Mouse (Mus musculus) midbrain, embryonic 10.5 days (tissue): ENCODE data around the gene Cd200r2. TPM values are rescaled to one million over a fixed set of nuclear protein-coding genes. Genes with fewer than 3 reads are reported as not detected.
"Not testable (repeated sequence)": the region's sequence is repeated elsewhere in the genome, so short reads cannot be mapped to it uniquely, and the experiment has no call there.

Experiments
- DNase-seq: peaks from one replicate; pipeline ENCODE4 v3.0.0-alpha.2; 2017; ENCODE audit warnings: low spot score
- H3K27ac ChIP-seq: fragments of 300-500 bp; sonication (generic); replicated peaks from 2 replicates; pipeline ENCODE4 v1.5.1; 2016; ENCODE audit warnings: mild to moderate bottlenecking
- H3K27me3 ChIP-seq: fragments of 300-500 bp; sonication (generic); 2 replicates; pipeline ENCODE4 v1.6.1; 2016; ENCODE audit warnings: low read depth, mild to moderate bottlenecking; ENCODE audit not compliant: poor library complexity, severe bottlenecking
- H3K36me3 ChIP-seq: fragments of 300-500 bp; sonication (generic); 2 replicates; pipeline ENCODE4 v1.6.1; 2016; ENCODE audit warnings: mild to moderate bottlenecking, moderate library complexity
- H3K4me1 ChIP-seq: fragments of 300-500 bp; sonication (generic); 2 replicates; pipeline ENCODE4 v1.6.1; 2016
- H3K4me3 ChIP-seq: fragments of 300-500 bp; sonication (generic); 2 replicates; pipeline ENCODE4 v1.5.1; 2016; ENCODE audit warnings: mild to moderate bottlenecking, moderate library complexity
- H3K9me3 ChIP-seq: fragments of 300-500 bp; sonication (generic); replicated peaks from 2 replicates; pipeline ENCODE4 v1.6.1; 2016; ENCODE audit warnings: mild to moderate bottlenecking
- WGBS: fragments of 180-500 bp; shearing (Covaris S2); methylation state at CpG from one replicate; pipeline ENCODE4 v1.1.7; 2016; 5-methylcytosine and 5-hydroxymethylcytosine counted together
- polyA plus RNA-seq: library from polyadenylated mRNA; unstranded; fragments of >200 nt; fragmentation: Nextera tagmentation; extraction: Ambion mirVana; gene quantifications from 2 replicates; pipeline ENCODE4 v1.2.1, GENCODE M21; 2016

The Cd200r2 gene
- polyA plus RNA-seq, result not detected in 2 replicates

DNA sequence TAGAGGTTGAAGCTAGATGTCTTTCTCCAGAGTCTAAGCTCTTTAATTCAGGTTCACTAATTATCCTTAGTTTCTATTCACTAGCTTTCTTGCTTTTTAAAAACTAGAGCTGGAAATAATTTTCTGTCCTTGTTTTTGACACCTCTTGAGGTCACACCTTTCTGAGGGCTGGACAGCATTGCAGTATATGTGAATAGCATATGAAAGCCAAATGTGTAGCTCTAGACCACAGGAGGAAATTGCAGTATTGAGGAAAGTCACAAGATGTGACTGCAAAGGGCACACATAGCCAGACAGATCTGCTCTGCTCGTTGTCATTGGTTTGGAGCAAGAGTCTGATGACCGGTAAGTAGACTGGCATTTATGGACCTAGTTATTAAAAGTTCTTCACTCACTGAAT, at the start of gene Cd200r2:
Gene Cd200r2, plus strand, starts transcription at position 301 of the 400 bp plus-strand sequence.
- H3K4me3 ChIP-seq, result no peak within 1 kb of the TSS
- WGBS, result 90% methylated on average over 2 of the region's 2 CpGs
- H3K4me1 ChIP-seq, result no peaks in the 10 kb centered on the region
- no peaks in the 10 kb centered on the region for H3K9me3 ChIP-seq
- no peak for DNase-seq
- H3K27ac ChIP-seq, result no peak within 1 kb of the TSS
- no peaks in the 10 kb centered on the region for H3K27me3 ChIP-seq
- H3K36me3 ChIP-seq, result no peaks in the 10 kb centered on the region

DNA sequence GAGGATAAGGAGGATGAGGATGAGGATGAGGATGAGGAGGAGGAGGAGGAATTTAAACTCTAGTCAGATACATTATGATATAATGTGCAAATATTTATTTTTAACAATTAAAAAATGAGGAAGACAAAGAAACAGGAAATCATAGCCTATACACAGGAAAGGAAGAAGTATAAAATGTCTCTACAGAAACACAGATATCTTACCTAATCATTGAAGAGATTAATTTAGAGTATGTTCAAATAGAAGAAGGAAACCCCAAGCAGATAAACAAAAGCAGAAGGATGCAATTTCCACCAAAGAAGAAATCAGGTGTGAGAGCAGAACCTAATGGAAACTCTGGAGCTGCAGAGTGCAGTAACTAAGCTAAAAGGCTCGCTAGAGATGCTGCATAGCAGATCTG, 48.9 kb upstream of the Cd200r2 start:
- H3K36me3 ChIP-seq, result no peaks in the 10 kb centered on the region
- no peaks in the 10 kb centered on the region for H3K9me3 ChIP-seq
- H3K27ac ChIP-seq, result no peak overlapping the region
- WGBS, result 53% methylated on average over 1 of the region's 1 CpGs
- no peak overlapping the region for H3K4me3 ChIP-seq
- no peak for DNase-seq
- H3K27me3 ChIP-seq, result no peaks in the 10 kb centered on the region
- no peaks in the 10 kb centered on the region for H3K4me1 ChIP-seq

GRCm38 (mm10) chr16:44820545-44820944, 46.4 kb upstream of the Cd200r2 start:
- no peaks in the 10 kb centered on the region for H3K27me3 ChIP-seq
- no peaks in the 10 kb centered on the region for H3K4me1 ChIP-seq
- H3K4me3 ChIP-seq, result no peak overlapping the region
- WGBS, result 84% methylated on average over 4 of the region's 4 CpGs
- H3K27ac ChIP-seq, result no peak overlapping the region
- DNase-seq, result no peak
- no peaks in the 10 kb centered on the region for H3K36me3 ChIP-seq
- no peaks in the 10 kb centered on the region for H3K9me3 ChIP-seq

DNA sequence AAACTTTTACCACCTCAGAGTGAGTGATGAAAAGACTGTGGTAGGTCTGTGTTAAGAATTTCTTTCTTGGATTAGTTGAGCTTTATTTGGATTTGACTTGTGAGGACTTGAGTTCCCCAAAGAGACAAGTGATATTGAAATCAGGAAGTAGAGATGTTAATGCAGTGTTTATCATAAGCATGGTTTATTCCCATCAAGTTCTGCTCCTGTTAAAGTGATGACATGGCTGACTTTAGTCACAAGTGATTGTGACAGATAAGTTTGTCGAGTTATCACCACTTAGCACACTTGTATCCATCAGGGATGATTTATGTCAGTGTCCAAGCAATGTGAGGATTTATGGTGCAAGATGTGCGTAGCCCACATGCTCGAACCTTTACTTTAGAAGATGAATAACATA, 34.6 kb upstream of the Cd200r2 start:
- H3K36me3 ChIP-seq, result no peaks in the 10 kb centered on the region
- H3K4me1 ChIP-seq, result no peaks in the 10 kb centered on the region
- H3K4me3 ChIP-seq, result no peak overlapping the region
- 82% methylated on average over 3 of the region's 3 CpGs for WGBS
- H3K9me3 ChIP-seq, result no peaks in the 10 kb centered on the region
- DNase-seq, result no peak
- no peak overlapping the region for H3K27ac ChIP-seq
- no peaks in the 10 kb centered on the region for H3K27me3 ChIP-seq

- 56% methylated on average over 2 of the region's 2 CpGs for WGBS
- H3K27me3 ChIP-seq, H3K27ac ChIP-seq, H3K4me1 ChIP-seq, H3K9me3 ChIP-seq, H3K4me3 ChIP-seq, DNase-seq, H3K36me3 ChIP-seq: not testable (repeated sequence)
Observed at GRCm38 (mm10) chr16:44833189-44833588, 33.7 kb upstream of the Cd200r2 start.

GRCm38 (mm10) chr16:44875178-44875577, 8.3 kb downstream of the Cd200r2 start:
- H3K27ac ChIP-seq, result no peak overlapping the region
- H3K4me3 ChIP-seq, result no peak overlapping the region
- H3K4me1 ChIP-seq, result no peaks in the 10 kb centered on the region
- no peaks in the 10 kb centered on the region for H3K9me3 ChIP-seq
- 84% methylated on average over 1 of the region's 1 CpGs for WGBS
- H3K27me3 ChIP-seq, result no peaks in the 10 kb centered on the region
- H3K36me3 ChIP-seq, result no peaks in the 10 kb centered on the region
- DNase-seq, result no peak

GRCm38 (mm10) chr16:44876625-44877024, 9.7 kb downstream of the Cd200r2 start:
- no peaks in the 10 kb centered on the region for H3K4me1 ChIP-seq
- H3K4me3 ChIP-seq, result no peak overlapping the region
- DNase-seq, result no peak
- no peaks in the 10 kb centered on the region for H3K36me3 ChIP-seq
- no peak overlapping the region for H3K27ac ChIP-seq
- 75% methylated on average over 5 of the region's 5 CpGs for WGBS
- no peaks in the 10 kb centered on the region for H3K27me3 ChIP-seq
- no peaks in the 10 kb centered on the region for H3K9me3 ChIP-seq

GRCm38 (mm10) chr16:44877595-44877994, 10.7 kb downstream of the Cd200r2 start:
- WGBS, result 83% methylated on average over 6 of the region's 6 CpGs

GRCm38 (mm10) chr16:44890814-44891213, 23.9 kb downstream of the Cd200r2 start:
- H3K36me3 ChIP-seq, result no peaks in the 10 kb centered on the region
- H3K27ac ChIP-seq, result no peak overlapping the region
- no peak overlapping the region for H3K4me3 ChIP-seq
- no peaks in the 10 kb centered on the region for H3K9me3 ChIP-seq
- no peaks in the 10 kb centered on the region for H3K27me3 ChIP-seq
- no peak for DNase-seq
- 81% methylated on average over 1 of the region's 1 CpGs for WGBS
- no peaks in the 10 kb centered on the region for H3K4me1 ChIP-seq

More at GRCm38 (mm10) chr16:44877595-44877994, 10.7 kb downstream of the Cd200r2 start:
- no peak for DNase-seq
- H3K4me3 ChIP-seq, result no peak overlapping the region
- no peaks in the 10 kb centered on the region for H3K9me3 ChIP-seq
- H3K27ac ChIP-seq, result no peak overlapping the region
- H3K36me3 ChIP-seq, result no peaks in the 10 kb centered on the region
- H3K4me1 ChIP-seq, result no peaks in the 10 kb centered on the region
- H3K27me3 ChIP-seq, result no peaks in the 10 kb centered on the region

DNA sequence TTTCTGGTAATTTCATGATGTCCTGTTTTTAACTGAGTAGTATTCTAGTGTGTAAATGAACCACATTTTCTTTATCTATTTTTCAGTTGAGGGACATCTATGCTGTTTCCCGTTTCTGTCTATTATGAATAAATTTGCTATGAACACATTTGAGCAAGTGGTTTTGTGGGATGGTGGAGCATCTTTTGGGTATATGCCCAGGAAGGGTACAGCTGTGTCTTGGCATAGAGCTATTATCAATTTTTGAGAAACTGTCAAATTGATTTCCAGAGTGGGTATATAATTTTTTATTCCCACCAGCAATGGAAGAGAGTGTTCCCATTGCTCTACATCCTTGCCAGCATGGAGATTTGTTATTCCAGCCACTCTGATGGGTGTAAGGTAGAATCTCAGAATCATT, 65.1 kb downstream of the Cd200r2 start:
- WGBS, result 93% methylated on average over 1 of the region's 1 CpGs
- Histone ChIP-seq H3K36me3 (no peaks in the 10 kb centered on the region), H3K9me3 (no peaks in the 10 kb centered on the region), H3K4me3 (no peak overlapping the region), H3K27ac (no peak overlapping the region), H3K4me1 (no peaks in the 10 kb centered on the region), H3K27me3 (no peaks in the 10 kb centered on the region)
- DNase-seq, result no peak

- 83% methylated on average over 3 of the region's 3 CpGs for WGBS
- H3K4me3 ChIP-seq, result no peak within 1 kb of the TSS
- H3K9me3 ChIP-seq, result no peaks in the 10 kb centered on the region
- H3K27me3 ChIP-seq, result no peaks in the 10 kb centered on the region
- DNase-seq, result no peak
- no peaks in the 10 kb centered on the region for H3K4me1 ChIP-seq
- H3K27ac ChIP-seq, result no peak within 1 kb of the TSS
- H3K36me3 ChIP-seq, result no peaks in the 10 kb centered on the region
Observed at GRCm38 (mm10) chr16:44943468-44943867, 76.6 kb downstream of the Cd200r2 start, which contains the start of gene Cd200r3. Gene Cd200r3 (plus strand): TSS chr16:44943678.

GRCm38 (mm10) chr16:44951360-44952114, 84.6 kb downstream of the Cd200r2 start:
- Histone ChIP-seq H3K4me3 (no peak overlapping the region), H3K27ac (no peak overlapping the region), H3K27me3 (no peaks in the 10 kb centered on the region), H3K4me1 (no peaks in the 10 kb centered on the region), H3K9me3 (no peaks in the 10 kb centered on the region), H3K36me3 (no peaks in the 10 kb centered on the region)
- DNase-seq, result no peak
- 83% methylated on average over 4 of the region's 4 CpGs for WGBS

DNA sequence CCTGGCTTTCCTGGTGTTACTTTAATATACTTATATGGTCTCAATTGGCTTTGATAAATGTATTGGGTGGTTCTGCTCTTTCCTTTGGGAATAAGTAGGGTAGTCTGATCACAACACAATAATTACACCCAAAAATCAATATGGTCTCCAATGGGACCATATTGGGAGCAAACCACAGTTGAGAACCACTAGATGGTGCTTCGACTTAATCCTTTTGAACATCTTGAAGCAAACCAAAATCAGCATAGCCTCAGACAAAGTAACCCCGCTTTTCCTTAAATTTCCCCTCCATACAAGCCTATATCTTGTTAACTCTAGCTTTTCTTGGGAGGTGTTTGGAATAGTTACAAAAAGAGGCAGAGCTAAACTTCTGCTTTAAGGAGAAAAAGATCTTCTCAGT, 95.4 kb downstream of the Cd200r2 start:
- Histone ChIP-seq H3K4me3 (no peak overlapping the region), H3K27ac (no peak overlapping the region), H3K27me3 (no peaks in the 10 kb centered on the region), H3K4me1 (no peaks in the 10 kb centered on the region), H3K36me3 (no peaks in the 10 kb centered on the region), H3K9me3 (no peaks in the 10 kb centered on the region)
- 85% methylated on average over 2 of the region's 2 CpGs for WGBS
- no peak for DNase-seq
